Mouse (Mus musculus) C2C12 (cell line): ENCODE measurements around the gene Gm1604a.
"Not testable (repeated sequence)": the region's sequence is repeated elsewhere in the genome, so short reads cannot be mapped to it uniquely, and the experiment has no call there.

Source experiments
- CTCF ChIP-seq: IDR thresholded peaks from one replicate; pipeline ENCODE4 v1.5.1; 2011; ENCODE audit not compliant: control insufficient read depth, insufficient read depth, insufficient read length
- MYOG ChIP-seq: IDR thresholded peaks from one replicate; pipeline ENCODE4 v1.6.1; 2011; ENCODE audit not compliant: control insufficient read depth, insufficient read length; ENCODE audit errors: extremely low read depth
- USF1 ChIP-seq: IDR thresholded peaks from one replicate; pipeline ENCODE4 v1.6.1; 2011; ENCODE audit warnings: low read depth, mild to moderate bottlenecking, control low read depth, moderate library complexity

- TF ChIP-seq USF1, MYOG, CTCF: not testable (repeated sequence)
Measured at GRCm38 (mm10) chr17:7086836-7087235, 61.5 kb downstream of the Gm1604a start.
